Mouse (Mus musculus): ENCODE measurements around the gene Dnajb14.

DNA sequence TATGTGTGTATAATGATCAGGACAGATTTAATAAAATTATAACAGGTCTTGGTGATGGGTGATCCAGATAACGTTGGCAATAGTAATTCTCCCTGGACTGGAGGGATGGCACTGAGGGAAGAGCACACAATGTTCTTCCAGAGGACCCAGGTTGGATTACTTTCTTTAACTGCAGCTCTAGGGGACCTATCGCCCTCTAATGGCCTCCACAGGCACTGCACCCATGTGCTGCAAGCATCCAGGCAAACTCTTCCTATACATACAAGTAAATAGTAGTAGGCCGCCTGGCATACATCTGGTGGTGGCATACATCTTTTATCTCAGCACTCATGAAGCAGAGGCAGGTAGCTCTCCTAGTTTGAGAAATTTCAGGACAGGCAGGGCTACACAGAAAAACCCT, 27.7 kb downstream of the Dnajb14 start:
- no peak for TF ChIP-seq GATA1 (IDR thresholded peaks at IDR 0.05; ENCODE audit: borderline replicate concordance, low read length)
- TF ChIP-seq FLI1 (IDR thresholded peaks at IDR 0.05; ENCODE audit: low read length), result no peak

All from megakaryocyte, embryonic 14.5 days (primary cell).